Mouse (Mus musculus) neural tube, embryonic 12.5 days (tissue): ENCODE measurements around the gene Gripap1. TPM values are rescaled to one million over a fixed set of nuclear protein-coding genes. Genes with fewer than 3 reads are reported as not detected.
"Not testable (repeated sequence)": the region's sequence is repeated elsewhere in the genome, so short reads cannot be mapped to it uniquely, and the experiment has no call there.

Experiments used
- ATAC-seq: fragments of 200-750 bp; cut with Nextera tagmentation; 2 replicates; pipeline ENCODE4 v1.8.0; 2017; ENCODE audit warnings: low read depth, mild to moderate bottlenecking, moderate TSS enrichment, moderate library complexity; ENCODE audit not compliant: low FRiP score
- H3K27ac ChIP-seq: fragments of 300-500 bp; sonication (generic); 2 replicates; pipeline ENCODE4 v1.5.1; 2016
- H3K27me3 ChIP-seq: fragments of 300-500 bp; sonication (generic); replicated peaks from 2 replicates; pipeline ENCODE4 v1.6.1; 2016; ENCODE audit warnings: mild to moderate bottlenecking
- H3K36me3 ChIP-seq: fragments of 300-500 bp; sonication (generic); 2 replicates; pipeline ENCODE4 v1.6.1; 2016; ENCODE audit warnings: mild to moderate bottlenecking
- H3K4me1 ChIP-seq: fragments of 300-500 bp; sonication (generic); 2 replicates; pipeline ENCODE4 v1.6.1; 2016
- H3K4me2 ChIP-seq: fragments of 300-500 bp; sonication (generic); replicated peaks from 2 replicates; pipeline ENCODE4 v1.6.1; 2016; ENCODE audit warnings: mild to moderate bottlenecking
- H3K4me3 ChIP-seq: fragments of 300-500 bp; sonication (generic); 2 replicates; pipeline ENCODE4 v1.5.1; 2016
- H3K9ac ChIP-seq: fragments of 300-500 bp; sonication (generic); 2 replicates; pipeline ENCODE4 v1.6.1; 2016; ENCODE audit warnings: mild to moderate bottlenecking
- H3K9me3 ChIP-seq: fragments of 300-500 bp; sonication (generic); 2 replicates; pipeline ENCODE4 v1.6.1; 2016; ENCODE audit warnings: mild to moderate bottlenecking
- WGBS: fragments of 180-500 bp; shearing (Covaris S2); methylation state at CpG from one replicate; pipeline ENCODE4 v1.1.7; 2016; 5-methylcytosine and 5-hydroxymethylcytosine counted together
- polyA plus RNA-seq: library from polyadenylated mRNA; unstranded; fragments of >200 nt; fragmentation: Nextera tagmentation; extraction: Ambion mirVana; gene quantifications from 2 replicates; pipeline ENCODE4 v1.2.1, GENCODE M21; 2016

Gene Gripap1
- polyA plus RNA-seq, 1 experiment from 2014 or later = 81.4 TPM

GRCm38 (mm10) chrX:7793361-7793760, 3.8 kb downstream of the Gripap1 start:
- Histone ChIP-seq H3K9ac (no peak overlapping the region), H3K4me2 (no peak overlapping the region), H3K4me1 (no peaks in the 10 kb centered on the region), H3K27ac (no peak overlapping the region), H3K27me3 (no peaks in the 10 kb centered on the region), H3K36me3 (no peaks in the 10 kb centered on the region), H3K4me3 (no peak overlapping the region), H3K9me3 (no peaks in the 10 kb centered on the region)
- no peak for ATAC-seq
- WGBS = 48% methylated on average over 3 of the region's 3 CpGs

- H3K27me3 ChIP-seq = no peaks in the 10 kb centered on the region
- H3K9me3 ChIP-seq = no peaks in the 10 kb centered on the region
- no peak for ATAC-seq
- H3K27ac ChIP-seq = no peak overlapping the region
- no peak overlapping the region for H3K4me3 ChIP-seq
- H3K36me3 ChIP-seq = peaks cover 10% of the 10 kb centered on the region; the same call in 1 of the 2 replicates
- no peaks in the 10 kb centered on the region for H3K4me1 ChIP-seq
- H3K4me2 ChIP-seq = no peak overlapping the region
- no peak overlapping the region for H3K9ac ChIP-seq
- 32% methylated on average over 7 of the region's 7 CpGs for WGBS
Measured at GRCm38 (mm10) chrX:7795016-7795415, 5.5 kb downstream of the Gripap1 start.

GRCm38 (mm10) chrX:7797327-7797726, 7.8 kb downstream of the Gripap1 start:
- Histone ChIP-seq H3K27me3 (no peaks in the 10 kb centered on the region), H3K4me1 (no peaks in the 10 kb centered on the region), H3K4me2 (no peak overlapping the region), H3K9me3 (no peaks in the 10 kb centered on the region), H3K4me3 (no peak overlapping the region), H3K36me3 (peaks cover 24% of the 10 kb centered on the region; the same call in 1 of the 2 replicates), H3K27ac (no peak overlapping the region), H3K9ac (no peak overlapping the region)
- no peak for ATAC-seq
- 80% methylated on average over 3 of the region's 3 CpGs for WGBS

GRCm38 (mm10) chrX:7802157-7802556, 12.6 kb downstream of the Gripap1 start:
- H3K27ac ChIP-seq, H3K4me2 ChIP-seq, H3K27me3 ChIP-seq, H3K9me3 ChIP-seq, H3K4me3 ChIP-seq, H3K9ac ChIP-seq, H3K4me1 ChIP-seq, ATAC-seq: not testable (repeated sequence)
- WGBS = 81% methylated on average over 2 of the region's 2 CpGs
- peaks cover 47% of the 10 kb centered on the region for H3K36me3 ChIP-seq

GRCm38 (mm10) chrX:7815016-7815415, 25.5 kb downstream of the Gripap1 start:
- H3K27me3 ChIP-seq, ATAC-seq, H3K9ac ChIP-seq, H3K4me2 ChIP-seq, H3K4me3 ChIP-seq, H3K4me1 ChIP-seq, H3K9me3 ChIP-seq, H3K27ac ChIP-seq: not testable (repeated sequence)
- WGBS = 55% methylated on average over 8 of the region's 8 CpGs
- H3K36me3 ChIP-seq = peaks cover 44% of the 10 kb centered on the region

GRCm38 (mm10) chrX:7821865-7822779, 32.6 kb downstream of the Gripap1 start, which contains the start of gene Kcnd1:
Kcnd1 (plus strand) TSS chrX:7822289.
- peaks cover 12% of the 10 kb centered on the region; the same call in 1 of the 2 replicates for H3K36me3 ChIP-seq
- H3K9me3 ChIP-seq = no peaks in the 10 kb centered on the region
- H3K27me3 ChIP-seq = no peaks in the 10 kb centered on the region
- H3K4me1 ChIP-seq = no peaks in the 10 kb centered on the region
- peak within 1 kb of the TSS; percentile 54 for H3K4me2 ChIP-seq
- WGBS = 16% methylated on average over 24 of the region's 24 CpGs
- ATAC-seq = peak; percentile 66; the same call in 1 of the 2 replicates
- H3K9ac ChIP-seq = no peak within 1 kb of the TSS
- H3K27ac ChIP-seq = no peak within 1 kb of the TSS
- H3K4me3 ChIP-seq = peak within 1 kb of the TSS; percentile 27

- WGBS = 82% methylated on average over 1 of the region's 1 CpGs
- H3K4me3 ChIP-seq = no peak overlapping the region
- no peaks in the 10 kb centered on the region for H3K4me1 ChIP-seq
- no peak for ATAC-seq
- no peaks in the 10 kb centered on the region for H3K36me3 ChIP-seq
- no peak overlapping the region for H3K27ac ChIP-seq
- no peaks in the 10 kb centered on the region for H3K27me3 ChIP-seq
- no peak overlapping the region for H3K4me2 ChIP-seq
- H3K9ac ChIP-seq = no peak overlapping the region
- H3K9me3 ChIP-seq = no peaks in the 10 kb centered on the region
Measured at GRCm38 (mm10) chrX:7837146-7837545, 47.6 kb downstream of the Gripap1 start.

GRCm38 (mm10) chrX:7840842-7841162, 51.2 kb downstream of the Gripap1 start:
- 15% methylated on average over 7 of the region's 7 CpGs for WGBS
- Histone ChIP-seq H3K27ac (no peak overlapping the region), H3K9me3 (no peaks in the 10 kb centered on the region), H3K4me3 (peak overlapping the region; percentile 83), H3K36me3 (no peaks in the 10 kb centered on the region), H3K9ac (no peak overlapping the region), H3K4me1 (peaks cover 12% of the 10 kb centered on the region; the same call in 1 of the 2 replicates), H3K4me2 (peak overlapping the region; percentile 49), H3K27me3 (no peaks in the 10 kb centered on the region)
- ATAC-seq = no peak

- H3K36me3 ChIP-seq = no peaks in the 10 kb centered on the region
- peak; percentile 98 for ATAC-seq
- no peaks in the 10 kb centered on the region for H3K27me3 ChIP-seq
- no peaks in the 10 kb centered on the region for H3K9me3 ChIP-seq
- peak within 1 kb of the TSS; percentile 72 for H3K4me2 ChIP-seq
- H3K27ac ChIP-seq = peak within 1 kb of the TSS; percentile 57
- 14% methylated on average over 74 of the region's 74 CpGs for WGBS
- H3K4me1 ChIP-seq = peaks cover 12% of the 10 kb centered on the region; the same call in 1 of the 2 replicates
- peak within 1 kb of the TSS; percentile 83 for H3K4me3 ChIP-seq
- H3K9ac ChIP-seq = peak within 1 kb of the TSS; percentile 86
Measured at GRCm38 (mm10) chrX:7841163-7842162, 51.9 kb downstream of the Gripap1 start, which contains the start of gene Otud5. Otud5 (plus strand) TSS chrX:7841364.

- Histone ChIP-seq H3K36me3 (no peaks in the 10 kb centered on the region), H3K27ac (peak overlapping the region; percentile 57), H3K9me3 (no peaks in the 10 kb centered on the region), H3K9ac (peak overlapping the region; percentile 86), H3K4me3 (peak overlapping the region; percentile 83), H3K4me2 (peak overlapping the region; percentile 72), H3K4me1 (peaks cover 12% of the 10 kb centered on the region; the same call in 1 of the 2 replicates), H3K27me3 (no peaks in the 10 kb centered on the region)
- 18% methylated on average over 42 of the region's 42 CpGs for WGBS
- no peak; the same call in 1 of the 2 replicates for ATAC-seq
Measured at GRCm38 (mm10) chrX:7842318-7842717, 52.8 kb downstream of the Gripap1 start.

- H3K4me3 ChIP-seq = no peak overlapping the region
- WGBS = 63% methylated on average over 2 of the region's 2 CpGs
- no peaks in the 10 kb centered on the region for H3K27me3 ChIP-seq
- H3K9ac ChIP-seq = no peak overlapping the region
- no peak overlapping the region for H3K4me2 ChIP-seq
- H3K27ac ChIP-seq = no peak overlapping the region
- no peaks in the 10 kb centered on the region; the same call in 1 of the 2 replicates for H3K36me3 ChIP-seq
- no peak for ATAC-seq
- H3K4me1 ChIP-seq = peaks cover 10% of the 10 kb centered on the region; the same call in 1 of the 2 replicates
- H3K9me3 ChIP-seq = no peaks in the 10 kb centered on the region
Measured at GRCm38 (mm10) chrX:7847845-7848244, 58.3 kb downstream of the Gripap1 start.

- Histone ChIP-seq H3K4me2 (no peak overlapping the region), H3K9me3 (no peaks in the 10 kb centered on the region), H3K27ac (no peak overlapping the region), H3K4me1 (no peaks in the 10 kb centered on the region), H3K36me3 (no peaks in the 10 kb centered on the region; the same call in 1 of the 2 replicates), H3K27me3 (no peaks in the 10 kb centered on the region), H3K9ac (no peak overlapping the region), H3K4me3 (no peak overlapping the region)
- ATAC-seq = no peak
- WGBS = 59% methylated on average over 2 of the region's 2 CpGs
Measured at GRCm38 (mm10) chrX:7854578-7854977, 65.0 kb downstream of the Gripap1 start.
